Mouse (Mus musculus): Measurements from ENCODE around the gene Slc38a10. TPM values are rescaled to one million over a fixed set of nuclear protein-coding genes. Genes with fewer than 3 reads are reported as not detected.

Slc38a10 gene
- polyA plus RNA-seq, 1 experiment from 2014 or later = 99.0 TPM

- no peak for DNase-seq (ENCODE audit: low spot score)
- Histone ChIP-seq H3K4me1 (peaks cover 73% of the 10 kb centered on the region), H3K9me3 (no peaks in the 10 kb centered on the region), H3K4me3 (no peak overlapping the region), H3K27me3 (ENCODE audit: insufficient read depth, poor library complexity, severe bottlenecking) (no peaks in the 10 kb centered on the region), H3K36me3 (peaks cover 39% of the 10 kb centered on the region), H3K27ac (peak overlapping the region; percentile 69; the same call in 1 of the 2 replicates)
- 63% methylated on average over 13 of the region's 13 CpGs for WGBS
Observed at GRCm38 (mm10) chr11:120143708-120144497, 7.2 kb downstream of the Slc38a10 start.

GRCm38 (mm10) chr11:120142601-120143051, 8.5 kb downstream of the Slc38a10 start:
- Histone ChIP-seq H3K36me3 (peaks cover 43% of the 10 kb centered on the region), H3K9me3 (no peaks in the 10 kb centered on the region), H3K4me3 (no peak overlapping the region), H3K27ac (peak overlapping the region; percentile 69; the same call in 1 of the 2 replicates), H3K27me3 (ENCODE audit: insufficient read depth, poor library complexity, severe bottlenecking) (no peaks in the 10 kb centered on the region), H3K4me1 (peaks cover 81% of the 10 kb centered on the region)
- DNase-seq (ENCODE audit: low spot score) = no peak
- WGBS = 45% methylated on average over 3 of the region's 3 CpGs

- peaks cover 86% of the 10 kb centered on the region for H3K4me1 ChIP-seq
- 0 out of 2 replicates have a peak overlapping the region, but pooled peaks have one; percentile 48 for H3K27ac ChIP-seq
Observed at GRCm38 (mm10) chr11:120140255-120140654, 10.9 kb downstream of the Slc38a10 start.

GRCm38 (mm10) chr11:120139309-120139731, 11.8 kb downstream of the Slc38a10 start:
- peaks cover 38% of the 10 kb centered on the region for H3K36me3 ChIP-seq
- no peaks in the 10 kb centered on the region for H3K9me3 ChIP-seq
- H3K4me3 ChIP-seq = no peak overlapping the region
- peak overlapping the region; percentile 87 for H3K27ac ChIP-seq
- 69% methylated on average over 10 of the region's 10 CpGs for WGBS
- DNase-seq (ENCODE audit: low spot score) = no peak
- H3K27me3 ChIP-seq (ENCODE audit: insufficient read depth, poor library complexity, severe bottlenecking) = no peaks in the 10 kb centered on the region
- peaks cover 87% of the 10 kb centered on the region for H3K4me1 ChIP-seq

More at GRCm38 (mm10) chr11:120140255-120140654, 10.9 kb downstream of the Slc38a10 start:
- peaks cover 33% of the 10 kb centered on the region for H3K36me3 ChIP-seq
- H3K27me3 ChIP-seq (ENCODE audit: insufficient read depth, poor library complexity, severe bottlenecking) = no peaks in the 10 kb centered on the region
- H3K9me3 ChIP-seq = no peaks in the 10 kb centered on the region
- H3K4me3 ChIP-seq = no peak overlapping the region
- no peak for DNase-seq (ENCODE audit: low spot score)
- WGBS = 73% methylated on average over 6 of the region's 6 CpGs

- Histone ChIP-seq H3K4me1 (peaks cover 72% of the 10 kb centered on the region), H3K27me3 (ENCODE audit: insufficient read depth, poor library complexity, severe bottlenecking) (no peaks in the 10 kb centered on the region), H3K27ac (peak overlapping the region; percentile 87), H3K4me3 (peak overlapping the region; percentile 33), H3K9me3 (no peaks in the 10 kb centered on the region), H3K36me3 (peaks cover 45% of the 10 kb centered on the region)
- DNase-seq (ENCODE audit: low spot score) = no peak
- WGBS = 28% methylated on average over 5 of the region's 5 CpGs
Observed at GRCm38 (mm10) chr11:120137625-120138004, 13.5 kb downstream of the Slc38a10 start.

GRCm38 (mm10) chr11:120136796-120137624, 14.1 kb downstream of the Slc38a10 start:
- no peaks in the 10 kb centered on the region for H3K9me3 ChIP-seq
- peaks cover 51% of the 10 kb centered on the region for H3K36me3 ChIP-seq
- H3K27ac ChIP-seq = peak overlapping the region; percentile 87
- peaks cover 66% of the 10 kb centered on the region for H3K4me1 ChIP-seq
- peak; percentile 91 for DNase-seq (ENCODE audit: low spot score)
- H3K27me3 ChIP-seq (ENCODE audit: insufficient read depth, poor library complexity, severe bottlenecking) = no peaks in the 10 kb centered on the region
- peak overlapping the region; percentile 33 for H3K4me3 ChIP-seq
- 32% methylated on average over 23 of the region's 23 CpGs for WGBS

- H3K27ac ChIP-seq = peak overlapping the region; percentile 87
- 84% methylated on average over 8 of the region's 8 CpGs for WGBS
- H3K4me3 ChIP-seq = no peak overlapping the region
- peaks cover 64% of the 10 kb centered on the region for H3K4me1 ChIP-seq
- H3K9me3 ChIP-seq = no peaks in the 10 kb centered on the region
- DNase-seq (ENCODE audit: low spot score) = no peak
- no peaks in the 10 kb centered on the region for H3K27me3 ChIP-seq (ENCODE audit: insufficient read depth, poor library complexity, severe bottlenecking)
- peaks cover 57% of the 10 kb centered on the region for H3K36me3 ChIP-seq
Observed at GRCm38 (mm10) chr11:120136195-120136594, 15.0 kb downstream of the Slc38a10 start.

GRCm38 (mm10) chr11:120134847-120135530, 16.2 kb downstream of the Slc38a10 start:
- 0 out of 2 replicates have a peak overlapping the region, but pooled peaks have one; percentile 20 for H3K4me3 ChIP-seq
- 58% methylated on average over 9 of the region's 9 CpGs for WGBS
- no peaks in the 10 kb centered on the region for H3K9me3 ChIP-seq
- no peaks in the 10 kb centered on the region for H3K27me3 ChIP-seq (ENCODE audit: insufficient read depth, poor library complexity, severe bottlenecking)
- H3K4me1 ChIP-seq = peaks cover 57% of the 10 kb centered on the region
- H3K27ac ChIP-seq = peak overlapping the region; percentile 87
- H3K36me3 ChIP-seq = peaks cover 60% of the 10 kb centered on the region
- no peak for DNase-seq (ENCODE audit: low spot score)

GRCm38 (mm10) chr11:120134148-120134547, 17.0 kb downstream of the Slc38a10 start:
- DNase-seq (ENCODE audit: low spot score) = no peak
- 92% methylated on average over 5 of the region's 5 CpGs for WGBS
- peak overlapping the region; percentile 87; the same call in 1 of the 2 replicates for H3K27ac ChIP-seq
- no peaks in the 10 kb centered on the region for H3K9me3 ChIP-seq
- H3K4me3 ChIP-seq = no peak overlapping the region
- H3K27me3 ChIP-seq (ENCODE audit: insufficient read depth, poor library complexity, severe bottlenecking) = no peaks in the 10 kb centered on the region
- H3K36me3 ChIP-seq = peaks cover 62% of the 10 kb centered on the region
- H3K4me1 ChIP-seq = peaks cover 50% of the 10 kb centered on the region

- Histone ChIP-seq H3K36me3 (peaks cover 87% of the 10 kb centered on the region), H3K9me3 (no peaks in the 10 kb centered on the region), H3K27me3 (ENCODE audit: insufficient read depth, poor library complexity, severe bottlenecking) (no peaks in the 10 kb centered on the region), H3K4me3 (no peak overlapping the region), H3K27ac (no peak overlapping the region), H3K4me1 (peaks cover 1% of the 10 kb centered on the region)
- no peak for DNase-seq (ENCODE audit: low spot score)
- 88% methylated on average over 7 of the region's 7 CpGs for WGBS
Observed at GRCm38 (mm10) chr11:120129281-120129680, 21.9 kb downstream of the Slc38a10 start.

- WGBS = 83% methylated on average over 2 of the region's 2 CpGs
- H3K4me3 ChIP-seq = no peak overlapping the region
- H3K9me3 ChIP-seq = no peaks in the 10 kb centered on the region
- peaks cover 87% of the 10 kb centered on the region for H3K36me3 ChIP-seq
- no peaks in the 10 kb centered on the region for H3K27me3 ChIP-seq (ENCODE audit: insufficient read depth, poor library complexity, severe bottlenecking)
- H3K4me1 ChIP-seq = peaks cover 6% of the 10 kb centered on the region; the same call in 1 of the 2 replicates
- DNase-seq (ENCODE audit: low spot score) = no peak
- no peak overlapping the region for H3K27ac ChIP-seq
Observed at GRCm38 (mm10) chr11:120126845-120127244, 24.3 kb downstream of the Slc38a10 start.

- 88% methylated on average over 12 of the region's 12 CpGs for WGBS
- no peak for DNase-seq (ENCODE audit: low spot score)
- Histone ChIP-seq H3K27me3 (ENCODE audit: insufficient read depth, poor library complexity, severe bottlenecking) (no peaks in the 10 kb centered on the region), H3K9me3 (no peaks in the 10 kb centered on the region), H3K4me1 (peaks cover 15% of the 10 kb centered on the region), H3K27ac (peak overlapping the region; percentile 42; the same call in 1 of the 2 replicates), H3K4me3 (no peak overlapping the region), H3K36me3 (peaks cover 86% of the 10 kb centered on the region)
Observed at GRCm38 (mm10) chr11:120122126-120122525, 29.0 kb downstream of the Slc38a10 start.

All from heart, embryonic 10.5 days (tissue).